Mouse (Mus musculus) forebrain, embryonic 11.5 days (tissue): ENCODE measurements around the gene Ly6g5c. TPM values are rescaled to one million over a fixed set of nuclear protein-coding genes. Genes with fewer than 3 reads are reported as not detected.

ENCODE experiments used
- ATAC-seq: fragments of 200-750 bp; cut with Nextera tagmentation; replicated peaks from 2 replicates; pipeline ENCODE4 v1.8.0; 2017; ENCODE audit warnings: moderate TSS enrichment; ENCODE audit not compliant: low FRiP score
- DNase-seq: peaks from one replicate; pipeline ENCODE4 v3.0.0-alpha.2; 2017; ENCODE audit warnings: low spot score
- H3K27ac ChIP-seq: fragments of 300-500 bp; sonication (generic); 2 replicates; pipeline ENCODE4 v1.5.1; 2014; ENCODE audit warnings: low read depth, low read length
- H3K27me3 ChIP-seq: fragments of 300-500 bp; sonication (generic); 2 replicates; pipeline ENCODE4 v1.6.1; 2014; ENCODE audit warnings: mild to moderate bottlenecking, low read length, mixed read lengths; ENCODE audit not compliant: control insufficient read depth, insufficient read depth
- H3K36me3 ChIP-seq: fragments of 300-500 bp; sonication (generic); 2 replicates; pipeline ENCODE4 v1.6.1; 2014; ENCODE audit warnings: mild to moderate bottlenecking, low read length, moderate library complexity, mixed read lengths; ENCODE audit not compliant: control insufficient read depth, insufficient read depth
- H3K4me1 ChIP-seq: fragments of 300-500 bp; sonication (generic); replicated peaks from 2 replicates; pipeline ENCODE4 v1.6.1; 2014; ENCODE audit warnings: low read length, mixed read lengths; ENCODE audit not compliant: control insufficient read depth, insufficient read depth
- H3K4me2 ChIP-seq: fragments of 300-500 bp; sonication (generic); 2 replicates; pipeline ENCODE4 v1.6.1; 2014; ENCODE audit warnings: low read depth, mild to moderate bottlenecking, low read length, moderate library complexity, mixed read lengths; ENCODE audit not compliant: severe bottlenecking
- H3K4me3 ChIP-seq: fragments of 300-500 bp; sonication (generic); 2 replicates; pipeline ENCODE4 v1.5.1; 2014; ENCODE audit warnings: low read depth, low read length
- H3K9ac ChIP-seq: fragments of 300-500 bp; sonication (generic); 2 replicates; pipeline ENCODE4 v1.6.1; 2014; ENCODE audit warnings: low read length
- H3K9me3 ChIP-seq: fragments of 300-500 bp; sonication (generic); 2 replicates; pipeline ENCODE4 v1.6.1; 2016; ENCODE audit warnings: low read length, mixed read lengths; ENCODE audit not compliant: control insufficient read depth
- WGBS: fragments of 180-500 bp; shearing (Covaris S2); extraction: QIAGEN DNeasy Blood & Tissue Kit; methylation state at CpG from one replicate; pipeline ENCODE4 v1.1.7; 2014; 5-methylcytosine and 5-hydroxymethylcytosine counted together
- polyA plus RNA-seq: library from polyadenylated mRNA; unstranded; fragments of >200 nt; fragmentation: Nextera tagmentation; extraction: Ambion mirVana; gene quantifications from 2 replicates; pipeline ENCODE4 v1.2.1, GENCODE M21; 2014

Gene Ly6g5c
- polyA plus RNA-seq, 1 experiment from 2014 or later = not detected

- Histone ChIP-seq H3K4me2 (no peak overlapping the region), H3K4me3 (no peak overlapping the region), H3K27me3 (no peaks in the 10 kb centered on the region), H3K9me3 (no peaks in the 10 kb centered on the region), H3K9ac (no peak overlapping the region), H3K36me3 (peaks cover 7% of the 10 kb centered on the region), H3K27ac (no peak overlapping the region), H3K4me1 (no peaks in the 10 kb centered on the region)
- ATAC-seq = no peak
- WGBS = 78% methylated on average over 10 of the region's 10 CpGs
- no peak for DNase-seq
Observed at GRCm38 (mm10) chr17:35100196-35100765, 7.8 kb upstream of the Ly6g5c start.

GRCm38 (mm10) chr17:35101161-35101560 is 6.9 kb upstream of the Ly6g5c start:
- WGBS = 91% methylated on average over 11 of the region's 11 CpGs
- peaks cover 7% of the 10 kb centered on the region for H3K36me3 ChIP-seq
- no peak overlapping the region for H3K4me3 ChIP-seq

GRCm38 (mm10) chr17:35102299-35102698 is 5.8 kb upstream of the Ly6g5c start:
- WGBS = 76% methylated on average over 8 of the region's 8 CpGs
- Histone ChIP-seq H3K27me3 (no peaks in the 10 kb centered on the region), H3K9me3 (no peaks in the 10 kb centered on the region), H3K4me1 (no peaks in the 10 kb centered on the region), H3K4me2 (no peak overlapping the region), H3K36me3 (peaks cover 7% of the 10 kb centered on the region), H3K9ac (no peak overlapping the region), H3K27ac (no peak overlapping the region), H3K4me3 (no peak overlapping the region)
- ATAC-seq (no peak), DNase-seq (no peak)

More at GRCm38 (mm10) chr17:35101161-35101560, 6.9 kb upstream of the Ly6g5c start:
- Histone ChIP-seq H3K9ac (no peak overlapping the region), H3K27ac (no peak overlapping the region), H3K4me2 (no peak overlapping the region), H3K4me1 (no peaks in the 10 kb centered on the region), H3K27me3 (no peaks in the 10 kb centered on the region), H3K9me3 (no peaks in the 10 kb centered on the region)
- DNase-seq = no peak
- no peak for ATAC-seq

GRCm38 (mm10) chr17:35103221-35103690 is 4.8 kb upstream of the Ly6g5c start:
- H3K27ac ChIP-seq = no peak overlapping the region
- no peaks in the 10 kb centered on the region for H3K4me1 ChIP-seq
- H3K9ac ChIP-seq = no peak overlapping the region
- H3K27me3 ChIP-seq = no peaks in the 10 kb centered on the region
- no peak for DNase-seq
- peaks cover 7% of the 10 kb centered on the region for H3K36me3 ChIP-seq
- H3K4me3 ChIP-seq = no peak overlapping the region
- H3K9me3 ChIP-seq = no peaks in the 10 kb centered on the region
- H3K4me2 ChIP-seq = no peak overlapping the region
- WGBS = 79% methylated on average over 6 of the region's 6 CpGs
- no peak for ATAC-seq

GRCm38 (mm10) chr17:35104079-35104478 is 4.0 kb upstream of the Ly6g5c start:
- Histone ChIP-seq H3K4me1 (no peaks in the 10 kb centered on the region), H3K27me3 (no peaks in the 10 kb centered on the region), H3K4me2 (no peak overlapping the region), H3K36me3 (peaks cover 7% of the 10 kb centered on the region), H3K4me3 (no peak overlapping the region), H3K9ac (no peak overlapping the region), H3K9me3 (no peaks in the 10 kb centered on the region), H3K27ac (no peak overlapping the region)
- 92% methylated on average over 7 of the region's 7 CpGs for WGBS
- DNase-seq = no peak
- ATAC-seq = no peak

GRCm38 (mm10) chr17:35104754-35105153 is 3.3 kb upstream of the Ly6g5c start:
- WGBS = 81% methylated on average over 6 of the region's 6 CpGs

GRCm38 (mm10) chr17:35105740-35106389 is 2.2 kb upstream of the Ly6g5c start:
- Histone ChIP-seq H3K9me3 (no peaks in the 10 kb centered on the region), H3K4me2 (peak overlapping the region; percentile 33; the same call in 1 of the 2 replicates), H3K9ac (peak overlapping the region; percentile 53), H3K27ac (no peak overlapping the region), H3K4me1 (no peaks in the 10 kb centered on the region), H3K36me3 (peaks cover 7% of the 10 kb centered on the region), H3K27me3 (no peaks in the 10 kb centered on the region), H3K4me3 (no peak overlapping the region)
- no peak for ATAC-seq
- no peak for DNase-seq
- 26% methylated on average over 13 of the region's 13 CpGs for WGBS

More at GRCm38 (mm10) chr17:35104754-35105153, 3.3 kb upstream of the Ly6g5c start:
- Histone ChIP-seq H3K27ac (no peak overlapping the region), H3K4me3 (no peak overlapping the region), H3K4me2 (no peak overlapping the region), H3K36me3 (peaks cover 7% of the 10 kb centered on the region), H3K9me3 (no peaks in the 10 kb centered on the region), H3K27me3 (no peaks in the 10 kb centered on the region), H3K9ac (no peak overlapping the region), H3K4me1 (no peaks in the 10 kb centered on the region)
- ATAC-seq (no peak), DNase-seq (no peak)

GRCm38 (mm10) chr17:35106522-35106921 is 1.6 kb upstream of the Ly6g5c start:
- H3K4me1 ChIP-seq = no peaks in the 10 kb centered on the region
- H3K9me3 ChIP-seq = no peaks in the 10 kb centered on the region
- 71% methylated on average over 3 of the region's 3 CpGs for WGBS
- no peaks in the 10 kb centered on the region for H3K27me3 ChIP-seq
- peaks cover 7% of the 10 kb centered on the region for H3K36me3 ChIP-seq
- no peak overlapping the region for H3K27ac ChIP-seq
- no peak for ATAC-seq
- H3K4me3 ChIP-seq = no peak overlapping the region
- peak overlapping the region; percentile 33; the same call in 1 of the 2 replicates for H3K4me2 ChIP-seq
- DNase-seq = no peak
- peak overlapping the region; percentile 53; the same call in 1 of the 2 replicates for H3K9ac ChIP-seq
